Mouse (Mus musculus) spleen, adult 2 months (tissue): Measurements from ENCODE around the gene Celsr3.

Experiments used
- CTCF ChIP-seq: fragments of 200-500 bp; IDR thresholded peaks from 2 replicates; pipeline ENCODE4 v1.5.1; 2011; ENCODE audit warnings: mild to moderate bottlenecking, inconsistent platforms; ENCODE audit not compliant: insufficient read depth, insufficient read length, insufficient replicate concordance; ENCODE audit errors: extremely low read depth
- POLR2A ChIP-seq: fragments of 200-500 bp; IDR thresholded peaks from 2 replicates; pipeline ENCODE4 v1.6.1; 2011; ENCODE audit warnings: low read depth, low read length, inconsistent platforms

- no peak for TF ChIP-seq POLR2A
- TF ChIP-seq CTCF: no peak
Measured at GRCm38 (mm10) chr9:108847374-108847773, 21.3 kb downstream of the Celsr3 start.
